Mouse (Mus musculus): Measurements from ENCODE around the gene Srp9.

DNA sequence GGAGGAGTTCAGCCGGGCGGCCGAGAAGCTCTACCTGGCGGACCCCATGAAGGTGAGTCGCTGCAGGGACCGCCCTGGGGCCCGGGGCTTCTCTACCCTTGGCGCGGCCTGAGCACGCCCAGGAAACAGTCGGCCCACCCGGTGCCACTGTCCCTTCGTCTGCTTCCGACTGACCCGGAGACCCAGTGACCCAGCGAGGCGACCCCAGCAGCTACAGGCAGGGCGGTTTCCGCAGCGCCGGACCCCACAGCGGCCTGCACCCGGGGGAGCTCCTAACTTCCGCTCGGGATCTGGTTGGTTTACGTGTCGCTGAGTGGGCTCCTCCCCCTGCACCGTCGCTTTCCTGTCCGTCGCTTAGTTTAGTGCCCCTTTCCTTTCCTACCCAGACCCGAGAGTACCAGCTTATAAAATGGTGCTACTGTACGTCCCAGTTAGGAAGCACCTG, 409 bp downstream of the Srp9 start:
- no peak for TF ChIP-seq GATA1 (IDR thresholded peaks at IDR 0.05; ENCODE audit: low read length)
- no peak for TF ChIP-seq TAL1 (IDR thresholded peaks at IDR 0.05; ENCODE audit: low read length)
